Mouse (Mus musculus) forebrain, embryonic 11.5 days (tissue): Measurements from ENCODE around the gene Galnt2. TPM values are rescaled to one million over a fixed set of nuclear protein-coding genes. Genes with fewer than 3 reads are reported as not detected.

Experiments used
- ATAC-seq: fragments of 200-750 bp; cut with Nextera tagmentation; replicated peaks from 2 replicates; pipeline ENCODE4 v1.8.0; 2017; ENCODE audit warnings: moderate TSS enrichment; ENCODE audit not compliant: low FRiP score
- DNase-seq: peaks from one replicate; pipeline ENCODE4 v3.0.0-alpha.2; 2017; ENCODE audit warnings: low spot score
- H3K27ac ChIP-seq: fragments of 300-500 bp; sonication (generic); 2 replicates; pipeline ENCODE4 v1.5.1; 2014; ENCODE audit warnings: low read depth, low read length
- H3K27me3 ChIP-seq: fragments of 300-500 bp; sonication (generic); 2 replicates; pipeline ENCODE4 v1.6.1; 2014; ENCODE audit warnings: mild to moderate bottlenecking, low read length, mixed read lengths; ENCODE audit not compliant: control insufficient read depth, insufficient read depth
- H3K36me3 ChIP-seq: fragments of 300-500 bp; sonication (generic); 2 replicates; pipeline ENCODE4 v1.6.1; 2014; ENCODE audit warnings: mild to moderate bottlenecking, low read length, moderate library complexity, mixed read lengths; ENCODE audit not compliant: control insufficient read depth, insufficient read depth
- H3K4me1 ChIP-seq: fragments of 300-500 bp; sonication (generic); replicated peaks from 2 replicates; pipeline ENCODE4 v1.6.1; 2014; ENCODE audit warnings: low read length, mixed read lengths; ENCODE audit not compliant: control insufficient read depth, insufficient read depth
- H3K4me2 ChIP-seq: fragments of 300-500 bp; sonication (generic); 2 replicates; pipeline ENCODE4 v1.6.1; 2014; ENCODE audit warnings: low read depth, mild to moderate bottlenecking, low read length, moderate library complexity, mixed read lengths; ENCODE audit not compliant: severe bottlenecking
- H3K4me3 ChIP-seq: fragments of 300-500 bp; sonication (generic); 2 replicates; pipeline ENCODE4 v1.5.1; 2014; ENCODE audit warnings: low read depth, low read length
- H3K9ac ChIP-seq: fragments of 300-500 bp; sonication (generic); 2 replicates; pipeline ENCODE4 v1.6.1; 2014; ENCODE audit warnings: low read length
- H3K9me3 ChIP-seq: fragments of 300-500 bp; sonication (generic); 2 replicates; pipeline ENCODE4 v1.6.1; 2016; ENCODE audit warnings: low read length, mixed read lengths; ENCODE audit not compliant: control insufficient read depth
- WGBS: fragments of 180-500 bp; shearing (Covaris S2); extraction: QIAGEN DNeasy Blood & Tissue Kit; methylation state at CpG from one replicate; pipeline ENCODE4 v1.1.7; 2014; 5-methylcytosine and 5-hydroxymethylcytosine counted together
- polyA plus RNA-seq: library from polyadenylated mRNA; unstranded; fragments of >200 nt; fragmentation: Nextera tagmentation; extraction: Ambion mirVana; gene quantifications from 2 replicates; pipeline ENCODE4 v1.2.1, GENCODE M21; 2014

The Galnt2 gene
- polyA plus RNA-seq, 1 experiment from 2014 or later, result 83.7 TPM

GRCm38 (mm10) chr8:124240932-124241331 lies 9.7 kb downstream of the Galnt2 start:
- Histone ChIP-seq H3K4me2 (no peak overlapping the region), H3K9ac (no peak overlapping the region), H3K36me3 (no peaks in the 10 kb centered on the region; the same call in 1 of the 2 replicates), H3K4me1 (peaks cover 3% of the 10 kb centered on the region; the same call in 1 of the 2 replicates), H3K4me3 (no peak overlapping the region), H3K9me3 (no peaks in the 10 kb centered on the region), H3K27ac (no peak overlapping the region), H3K27me3 (no peaks in the 10 kb centered on the region)
- DNase-seq (no peak), ATAC-seq (no peak)
- 94% methylated on average over 8 of the region's 8 CpGs for WGBS

- Histone ChIP-seq H3K27ac (no peak overlapping the region), H3K4me3 (no peak overlapping the region), H3K9me3 (no peaks in the 10 kb centered on the region), H3K4me2 (no peak overlapping the region), H3K4me1 (peaks cover 3% of the 10 kb centered on the region; the same call in 1 of the 2 replicates), H3K27me3 (no peaks in the 10 kb centered on the region), H3K9ac (no peak overlapping the region), H3K36me3 (no peaks in the 10 kb centered on the region; the same call in 1 of the 2 replicates)
- WGBS, result 91% methylated on average over 6 of the region's 6 CpGs
- DNase-seq (no peak), ATAC-seq (no peak)
These were observed 11.0 kb downstream of the Galnt2 start for GRCm38 (mm10) chr8:124242208-124242607.

GRCm38 (mm10) chr8:124242913-124243312 lies 11.7 kb downstream of the Galnt2 start:
- no peaks in the 10 kb centered on the region for H3K9me3 ChIP-seq
- no peaks in the 10 kb centered on the region for H3K27me3 ChIP-seq
- no peaks in the 10 kb centered on the region; the same call in 1 of the 2 replicates for H3K36me3 ChIP-seq
- no peak overlapping the region for H3K27ac ChIP-seq
- no peak overlapping the region for H3K4me3 ChIP-seq
- DNase-seq (no peak), ATAC-seq (no peak)
- H3K4me2 ChIP-seq, result no peak overlapping the region
- WGBS, result 92% methylated on average over 5 of the region's 5 CpGs
- H3K4me1 ChIP-seq, result peaks cover 3% of the 10 kb centered on the region; the same call in 1 of the 2 replicates
- H3K9ac ChIP-seq, result no peak overlapping the region

- 89% methylated on average over 6 of the region's 6 CpGs for WGBS
- Histone ChIP-seq H3K4me1 (peaks cover 2% of the 10 kb centered on the region; the same call in 1 of the 2 replicates), H3K9me3 (no peaks in the 10 kb centered on the region), H3K36me3 (no peaks in the 10 kb centered on the region; the same call in 1 of the 2 replicates), H3K27me3 (no peaks in the 10 kb centered on the region), H3K4me2 (no peak overlapping the region), H3K9ac (no peak overlapping the region), H3K4me3 (no peak overlapping the region), H3K27ac (no peak overlapping the region)
- DNase-seq (no peak), ATAC-seq (no peak)
These were observed 16.4 kb downstream of the Galnt2 start for GRCm38 (mm10) chr8:124247581-124247980.

GRCm38 (mm10) chr8:124248688-124249087 lies 17.5 kb downstream of the Galnt2 start:
- 96% methylated on average over 6 of the region's 6 CpGs for WGBS
- ATAC-seq (no peak), DNase-seq (no peak)
- Histone ChIP-seq H3K27ac (no peak overlapping the region), H3K27me3 (no peaks in the 10 kb centered on the region), H3K9me3 (no peaks in the 10 kb centered on the region), H3K36me3 (no peaks in the 10 kb centered on the region; the same call in 1 of the 2 replicates), H3K9ac (no peak overlapping the region), H3K4me2 (no peak overlapping the region), H3K4me1 (peaks cover 2% of the 10 kb centered on the region; the same call in 1 of the 2 replicates), H3K4me3 (no peak overlapping the region)

- no peak for DNase-seq
- H3K27me3 ChIP-seq, result no peaks in the 10 kb centered on the region
- no peak for ATAC-seq
- 48% methylated on average over 3 of the region's 3 CpGs for WGBS
- H3K4me2 ChIP-seq, result no peak overlapping the region
- no peaks in the 10 kb centered on the region; the same call in 1 of the 2 replicates for H3K36me3 ChIP-seq
- no peak overlapping the region for H3K4me3 ChIP-seq
- H3K9me3 ChIP-seq, result no peaks in the 10 kb centered on the region
- H3K9ac ChIP-seq, result no peak overlapping the region; the same call in 1 of the 2 replicates
- no peak overlapping the region for H3K27ac ChIP-seq
- H3K4me1 ChIP-seq, result peaks cover 2% of the 10 kb centered on the region; the same call in 1 of the 2 replicates
These were observed 19.1 kb downstream of the Galnt2 start for GRCm38 (mm10) chr8:124250255-124250654.

- H3K4me2 ChIP-seq, result no peak overlapping the region
- H3K36me3 ChIP-seq, result no peaks in the 10 kb centered on the region
- H3K27me3 ChIP-seq, result no peaks in the 10 kb centered on the region
- ATAC-seq (no peak), DNase-seq (no peak)
- no peak overlapping the region for H3K9ac ChIP-seq
- H3K27ac ChIP-seq, result peak overlapping the region; percentile 12; the same call in 1 of the 2 replicates
- H3K4me1 ChIP-seq, result peaks cover 2% of the 10 kb centered on the region; the same call in 1 of the 2 replicates
- WGBS, result 49% methylated on average over 4 of the region's 4 CpGs
- H3K4me3 ChIP-seq, result no peak overlapping the region
- no peaks in the 10 kb centered on the region for H3K9me3 ChIP-seq
These were observed 19.6 kb downstream of the Galnt2 start for GRCm38 (mm10) chr8:124250785-124251184.

GRCm38 (mm10) chr8:124252533-124252950 lies 21.4 kb downstream of the Galnt2 start:
- ATAC-seq (no peak), DNase-seq (no peak)
- Histone ChIP-seq H3K4me1 (peaks cover 2% of the 10 kb centered on the region; the same call in 1 of the 2 replicates), H3K27ac (no peak overlapping the region), H3K4me2 (no peak overlapping the region), H3K9me3 (no peaks in the 10 kb centered on the region), H3K27me3 (no peaks in the 10 kb centered on the region), H3K4me3 (no peak overlapping the region), H3K9ac (no peak overlapping the region), H3K36me3 (no peaks in the 10 kb centered on the region)
- whole genome bisulfite sequencing, result 88% methylated on average over 5 of the region's 5 CpGs

- no peak overlapping the region for H3K4me2 ChIP-seq
- no peak overlapping the region for H3K27ac ChIP-seq
- no peak for ATAC-seq
- H3K4me1 ChIP-seq, result peaks cover 4% of the 10 kb centered on the region; the same call in 1 of the 2 replicates
- H3K9me3 ChIP-seq, result no peaks in the 10 kb centered on the region
- 90% methylated on average over 6 of the region's 6 CpGs for WGBS
- H3K27me3 ChIP-seq, result no peaks in the 10 kb centered on the region
- H3K9ac ChIP-seq, result no peak overlapping the region
- no peak for DNase-seq
- H3K36me3 ChIP-seq, result no peaks in the 10 kb centered on the region; the same call in 1 of the 2 replicates
- no peak overlapping the region for H3K4me3 ChIP-seq
These were observed 22.7 kb downstream of the Galnt2 start for GRCm38 (mm10) chr8:124253939-124254338.
